Mouse (Mus musculus) cortical plate, adult 2 months (tissue): Measurements from ENCODE around the gene 4930415O20Rik.

ENCODE experiments used
- CTCF ChIP-seq: fragments of 200-500 bp; IDR thresholded peaks from 2 replicates; pipeline ENCODE4 v1.5.1; 2011; ENCODE audit warnings: mild to moderate bottlenecking, control low read depth, low read length; ENCODE audit not compliant: insufficient read depth; ENCODE audit errors: extremely low read depth
- POLR2A ChIP-seq: fragments of 200-500 bp; IDR thresholded peaks from 2 replicates; pipeline ENCODE4 v1.6.1; 2011; ENCODE audit warnings: mild to moderate bottlenecking, low read length, control low read depth; ENCODE audit not compliant: insufficient read depth; ENCODE audit errors: extremely low read depth

GRCm38 (mm10) chr15:98526057-98526456 is 44.7 kb upstream of the 4930415O20Rik start:
- TF ChIP-seq CTCF: no peak
- TF ChIP-seq POLR2A: no peak
